Mouse (Mus musculus) CH12.LX (cell line): Measurements from ENCODE around the gene Son. TPM values are rescaled to one million over a fixed set of nuclear protein-coding genes. Genes with fewer than 3 reads are reported as not detected.

Source experiments
- DNase-seq: peaks from one replicate; pipeline ENCODE4 v3.0.0-alpha.2; 2013; ENCODE audit errors: extremely low read depth
- H3K27ac ChIP-seq: 2 replicates; pipeline ENCODE4 v1.5.1; 2012; ENCODE audit warnings: low read depth, mild to moderate bottlenecking, control low read depth, moderate library complexity; ENCODE audit not compliant: insufficient read depth
- H3K27me3 ChIP-seq: replicated peaks from 2 replicates; pipeline ENCODE3; 2012; ENCODE audit warnings: inconsistent platforms
- H3K36me3 ChIP-seq, 2 experiments: replicated peaks in 1 of 2; 2 replicates each; pipeline versions ENCODE3 to v1.6.1; 2012; ENCODE audit warnings: inconsistent platforms in 1 of 2, low read length in 1 of 2, mild to moderate bottlenecking in 1 of 2, mixed read lengths in 1 of 2, moderate library complexity in 1 of 2; ENCODE audit not compliant: control insufficient read depth in 1 of 2, insufficient read depth in 1 of 2
- H3K4me1 ChIP-seq, 2 experiments: 2 replicates each; pipeline ENCODE4 v1.6.1; 2012; ENCODE audit warnings: inconsistent platforms in 1 of 2, moderate library complexity in 1 of 2; ENCODE audit not compliant: insufficient read depth in 2 of 2, control insufficient read depth in 1 of 2
- H3K4me2 ChIP-seq: 2 replicates; pipeline ENCODE4 v1.6.1; 2012; ENCODE audit warnings: low read depth, mild to moderate bottlenecking, control low read depth; ENCODE audit not compliant: poor library complexity, insufficient read depth, severe bottlenecking
- H3K4me3 ChIP-seq, 3 experiments: fragments of 150-350 bp in 1 of 3; sonication (generic) in 1 of 3; replicated peaks in 1 of 3; 2 replicates each; pipeline versions ENCODE3 to v1.5.1; 2011 to 2012; ENCODE audit warnings: low read depth in 2 of 3, low read length in 2 of 3, mild to moderate bottlenecking in 2 of 3, moderate library complexity in 2 of 3, control low read depth in 1 of 3, improper control_type of control experiment in 1 of 3, inconsistent platforms in 1 of 3, mixed read lengths in 1 of 3; ENCODE audit not compliant: poor library complexity in 1 of 3
- H3K79me2 ChIP-seq: replicated peaks from 2 replicates; pipeline ENCODE4 v1.6.1; 2012; ENCODE audit warnings: mild to moderate bottlenecking, moderate library complexity; ENCODE audit not compliant: control insufficient read depth, poor library complexity, insufficient read depth, severe bottlenecking; ENCODE audit errors: extremely low read depth
- H3K9ac ChIP-seq: 2 replicates; pipeline ENCODE4 v1.6.1; 2012; ENCODE audit warnings: low read depth, mild to moderate bottlenecking, control low read depth, moderate library complexity; ENCODE audit not compliant: insufficient read depth
- H3K9me3 ChIP-seq: replicated peaks from 2 replicates; pipeline ENCODE3; 2012; ENCODE audit warnings: low read length, inconsistent platforms, mixed read lengths
- BHLHE40 ChIP-seq: IDR thresholded peaks from 2 replicates; pipeline ENCODE4 v1.6.1; 2011; ENCODE audit warnings: mild to moderate bottlenecking, low read depth, low read length, improper control_type of control experiment
- CTCF ChIP-seq, 2 experiments: IDR thresholded peaks in 1 of 2; conservative IDR thresholded peaks in 1 of 2; 2 replicates each; pipeline ENCODE4 v1.5.1; 2011 to 2012; ENCODE audit warnings: low read depth in 2 of 2, low read length in 2 of 2, improper control_type of control experiment in 1 of 2, inconsistent platforms in 1 of 2, mild to moderate bottlenecking in 1 of 2, moderate library complexity in 1 of 2
- E2F4 ChIP-seq: IDR thresholded peaks from 2 replicates; pipeline ENCODE4 v1.6.1; 2011; ENCODE audit warnings: low read depth, low read length, improper control_type of control experiment; ENCODE audit not compliant: insufficient replicate concordance
- ELF1 ChIP-seq: IDR thresholded peaks from 2 replicates; pipeline ENCODE4 v1.6.1; 2014; ENCODE audit warnings: low read depth, mild to moderate bottlenecking, inconsistent platforms, low read length, improper control_type of control experiment
- ETS1 ChIP-seq: conservative IDR thresholded peaks from 2 replicates; pipeline ENCODE4 v1.6.1; 2012; ENCODE audit warnings: low read depth, mild to moderate bottlenecking, inconsistent platforms, low read length, improper control_type of control experiment, moderate library complexity
- IRF4 ChIP-seq: IDR thresholded peaks from 2 replicates; pipeline ENCODE4 v1.6.1; 2014; ENCODE audit warnings: low read depth, mild to moderate bottlenecking, inconsistent platforms, low read length, improper control_type of control experiment
- JUND ChIP-seq: conservative IDR thresholded peaks from 2 replicates; pipeline ENCODE4 v1.6.1; 2011; ENCODE audit warnings: low read depth, low read length, improper control_type of control experiment
- MEF2A ChIP-seq: IDR thresholded peaks from 2 replicates; pipeline ENCODE4 v1.6.1; 2014; ENCODE audit warnings: low read depth, mild to moderate bottlenecking, inconsistent platforms, low read length, improper control_type of control experiment, borderline replicate concordance
- MYC ChIP-seq: IDR thresholded peaks from 2 replicates; pipeline ENCODE4 v1.6.1; 2011; ENCODE audit warnings: low read depth, mild to moderate bottlenecking, improper control_type of control experiment, low read length
- NELFE ChIP-seq: IDR thresholded peaks from 2 replicates; pipeline ENCODE4 v1.6.1; 2011; ENCODE audit warnings: low read depth, low read length, improper control_type of control experiment
- POLR2A ChIP-seq: IDR thresholded peaks from 2 replicates; pipeline ENCODE4 v1.6.1; 2011; ENCODE audit warnings: low read depth, mild to moderate bottlenecking, improper control_type of control experiment, low read length
- RAD21 ChIP-seq: IDR thresholded peaks from 2 replicates; pipeline ENCODE4 v1.6.1; 2011; ENCODE audit warnings: low read depth, mild to moderate bottlenecking, low read length, improper control_type of control experiment, moderate library complexity
- RCOR1 ChIP-seq: conservative IDR thresholded peaks from 2 replicates; pipeline ENCODE4 v1.6.1; 2012; ENCODE audit warnings: low read depth, mild to moderate bottlenecking, inconsistent platforms, low read length, improper control_type of control experiment
- SMC3 ChIP-seq: IDR thresholded peaks from 2 replicates; pipeline ENCODE4 v1.6.1; 2011; ENCODE audit warnings: low read depth, low read length, improper control_type of control experiment
- TCF12 ChIP-seq: IDR thresholded peaks from 2 replicates; pipeline ENCODE4 v1.6.1; 2014; ENCODE audit warnings: low read depth, mild to moderate bottlenecking, inconsistent platforms, low read length, improper control_type of control experiment
- USF2 ChIP-seq: conservative IDR thresholded peaks from 2 replicates; pipeline ENCODE4 v1.6.1; 2011; ENCODE audit warnings: low read depth, low read length, improper control_type of control experiment
- ZMIZ1 ChIP-seq: IDR thresholded peaks from 2 replicates; pipeline ENCODE4 v1.6.1; 2012; ENCODE audit warnings: low read depth, mild to moderate bottlenecking, inconsistent platforms, low read length, improper control_type of control experiment
- dilution Hi-C: fragments of 300-500 bp; cut with MboI; formaldehyde crosslinking; loops from 2 replicates; pipeline ENCODE4 v1.14.3; 2020; ENCODE audit warnings: low sequenced_read_pairs; ENCODE audit not compliant: extremely low pct_unique_long_range_greater_than_20kb, extremely low pct_ligation_motif_present
- in situ Hi-C: fragments of 300-500 bp; cut with MboI; formaldehyde crosslinking; loops from 3 replicates; pipeline ENCODE4 v1.14.3; 2019; ENCODE audit warnings: low sequenced_read_pairs, low pct_ligation_motif_present, low pct_unique_long_range_greater_than_20kb, mixed read lengths
- polyA plus RNA-seq: library from polyadenylated mRNA; unstranded; fragments of >175 nt; gene quantifications from 2 replicates; pipeline ENCODE4 v1.2.1, GENCODE M21; 2012; ENCODE audit warnings: low read depth; ENCODE audit not compliant: insufficient read length
- total RNA-seq, 2 experiments: library from RNA; depleted of rRNA; stranded (reverse); fragments of 300-350 nt in 1 of 2; fragments of >200 nt in 1 of 2; gene quantifications; 2 replicates each; pipeline ENCODE4 v1.2.3; 2012 to 2014

Gene Son
- total and polyA plus RNA-seq, 3 experiments, result 126 to 271 (median 206) TPM

DNA sequence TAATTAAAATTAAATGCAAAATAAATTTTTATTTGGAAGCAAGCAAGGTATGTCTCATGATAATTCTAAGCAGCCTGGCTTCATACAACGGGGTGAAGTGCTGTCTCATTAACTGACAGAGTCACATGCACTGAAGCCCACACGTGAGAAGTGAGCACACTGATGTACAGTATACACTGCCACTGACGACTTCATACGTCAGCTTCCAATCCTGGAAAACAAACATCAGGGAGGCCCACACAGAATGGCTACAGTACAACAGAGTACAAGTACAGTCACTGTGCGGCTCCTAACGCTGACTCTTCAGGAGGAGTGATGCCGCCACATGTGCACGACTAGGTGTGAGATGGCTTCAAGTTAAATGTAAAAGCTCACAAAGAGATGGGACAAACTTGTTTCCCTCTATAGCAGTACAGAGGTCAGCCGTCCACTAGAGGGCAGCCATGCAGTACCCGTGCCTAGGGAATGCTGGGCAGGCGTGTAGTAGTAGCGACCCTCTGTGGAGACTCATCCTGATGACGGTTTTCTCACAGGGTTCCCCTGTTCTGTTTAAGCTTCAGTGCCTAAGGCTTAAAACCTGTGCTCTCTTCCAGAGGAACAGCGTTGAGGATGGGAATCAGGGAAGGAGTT is 47.3 kb downstream of the Son start:
- peak; percentile 81 for DNase-seq
- Histone ChIP-seq H3K36me3 (peaks cover 61 to 78% of the 10 kb centered on the region in 2 experiments), H3K79me2 (peaks cover 2% of the 10 kb centered on the region; the same call in 1 of the 2 replicates), H3K9me3 (peaks cover 5% of the 10 kb centered on the region), H3K4me2 (no peak overlapping the region), H3K9ac (no peak overlapping the region), H3K27ac (no peak overlapping the region), H3K4me1 (peaks cover 3 to 29% of the 10 kb centered on the region in 2 experiments; a peak in 2 of 4 replicates), H3K4me3 (no peak overlapping the region), H3K27me3 (no peaks in the 10 kb centered on the region)
- dilution Hi-C loops (no loop called here), in situ Hi-C loops (no loop called here)
- TF ChIP-seq USF2, result no peak
- peak; percentile 58; the same call in 1 of the 2 replicates for TF ChIP-seq NELFE
- peak; percentile 86 for TF ChIP-seq RAD21
- TF ChIP-seq SMC3, result peak; percentile 86
- TF ChIP-seq JUND, result peak; percentile 25; the same call in 1 of the 2 replicates
- TF ChIP-seq ELF1, result no peak
- peak; percentile 35; the same call in 1 of the 2 replicates for TF ChIP-seq IRF4
- 0 out of 2 replicates have a peak, but pooled peaks have one; percentile 21 for TF ChIP-seq POLR2A
- peak; percentile 23; the same call in 1 of the 2 replicates for TF ChIP-seq TCF12
- peak; percentile 76 for TF ChIP-seq BHLHE40
- peak; percentile 81 to 99 for TF ChIP-seq CTCF (conservative IDR thresholded peaks at IDR 0.05 in 1 of 2, IDR thresholded peaks at IDR 0.05 in 1 of 2; ENCODE audit: low read depth in 2 of 2, low read length in 2 of 2)
- no peak for TF ChIP-seq ZMIZ1
- no peak for TF ChIP-seq E2F4
- no peak for TF ChIP-seq RCOR1
- TF ChIP-seq MYC, result 0 out of 2 replicates have a peak, but pooled peaks have one; percentile 57
- 0 out of 2 replicates have a peak, but pooled peaks have one; percentile 11 for TF ChIP-seq MEF2A
- TF ChIP-seq, all 38 proteins: peak for 11

- H3K36me3 ChIP-seq, result peaks cover 62 to 78% of the 10 kb centered on the region in 2 experiments
- H3K27me3 ChIP-seq, result no peaks in the 10 kb centered on the region
- dilution Hi-C loops (no loop called here), in situ Hi-C loops (no loop called here)
- H3K9ac ChIP-seq, result no peak overlapping the region
- DNase-seq, result no peak
- H3K27ac ChIP-seq, result peak overlapping the region; percentile 39; the same call in 1 of the 2 replicates
- H3K79me2 ChIP-seq, result no peaks in the 10 kb centered on the region; the same call in 1 of the 2 replicates
- no peak overlapping the region for H3K4me2 ChIP-seq
- TF ChIP-seq POLR2A, result no peak
- TF ChIP-seq ETS1, result 0 out of 2 replicates have a peak, but pooled peaks have one; percentile 7
- TF ChIP-seq RCOR1, result no peak
- TF ChIP-seq JUND, result 0 out of 2 replicates have a peak, but pooled peaks have one; percentile 4
- peaks cover 5% of the 10 kb centered on the region for H3K9me3 ChIP-seq
- H3K4me3 ChIP-seq, result no peak overlapping the region
- H3K4me1 ChIP-seq, result peaks cover 3 to 23% of the 10 kb centered on the region in 2 experiments; a peak in 2 of 4 replicates
Measured at GRCm38 (mm10) chr16:91695108-91695755, 47.9 kb downstream of the Son start.
